Mouse (Mus musculus): ENCODE results near the gene C2cd4a. TPM values are rescaled to one million over a fixed set of nuclear protein-coding genes. Genes with fewer than 3 reads are reported as not detected.
A peak's percentile ranks its signal among the peaks of the same experiment; 100 is the strongest.

C2cd4a gene
- polyA plus RNA-seq (2012; rRNA removed) (4.4 and 6.8 TPM in 2 replicates), polyA plus RNA-seq (2014; fragmentation: Nextera tagmentation; extraction: Ambion mirVana) (0.81 and 1.5 TPM in 2 replicates)

DNA sequence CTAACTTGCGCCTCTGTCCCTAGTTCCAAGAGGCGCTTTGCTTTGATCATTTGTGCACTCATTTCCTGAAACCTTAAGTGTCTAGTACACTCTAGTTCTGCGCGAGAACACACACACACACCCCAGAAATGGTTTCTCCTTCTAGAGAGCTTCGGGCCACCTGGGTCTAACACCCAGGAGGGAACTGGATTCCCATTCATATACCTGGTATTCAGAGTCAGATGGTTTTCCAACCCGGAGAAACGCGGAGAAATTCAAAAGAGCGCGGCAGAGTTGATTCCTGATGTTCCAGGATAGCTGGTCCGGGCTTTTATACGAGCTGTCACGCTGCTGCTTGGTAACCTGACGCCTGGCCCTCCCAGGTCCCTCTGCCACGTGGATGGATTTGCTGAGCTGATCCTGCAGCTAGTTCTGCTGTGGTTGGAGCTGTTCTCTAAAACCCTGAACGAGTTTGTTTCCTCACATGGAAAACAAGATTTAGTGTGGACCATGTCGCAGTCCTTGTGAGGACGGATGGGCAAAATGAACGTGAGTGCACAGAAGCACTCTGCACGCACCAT, at the start of gene C2cd4a:
TSS of gene C2cd4a (minus strand) at position 285 of the 560 bp plus-strand sequence.
- 6% methylated on average over 20 of the region's 20 CpGs for WGBS (ENCODE audit: insufficient replicate concordance)
- no peaks in the 10 kb centered on the region for H3K9me3 ChIP-seq (ENCODE audit: control insufficient read depth, low read length)
- ATAC-seq (ENCODE audit: insufficient read depth), result no peak
- H3K27ac ChIP-seq, result no peak within 1 kb of the TSS
- DNase-seq (ENCODE audit: low read depth in 3 of 3, low spot score in 3 of 3), result no peak
- peaks cover 36% of the 10 kb centered on the region for H3K27me3 ChIP-seq (ENCODE audit: control insufficient read depth, insufficient read depth, low read length)
- H3K4me3 ChIP-seq (ENCODE audit: insufficient read depth in 1 of 2, low read depth in 2 of 2, low read length in 2 of 2), result peak within 1 kb of the TSS; percentile 50 to 71
- peaks cover 6 to 8% of the 10 kb centered on the region in 2 experiments for H3K4me1 ChIP-seq (replicated peaks; ENCODE audit: control insufficient read depth in 2 of 2, insufficient read depth in 2 of 2, low read length in 1 of 2)
- TF ChIP-seq EP300 (IDR thresholded peaks at IDR 0.05; ENCODE audit: low read depth) (no peak), CTCF (IDR thresholded peaks at IDR 0.05; ENCODE audit: low read depth) (no peak)
- peak within 1 kb of the TSS; percentile 94 for H3K4me2 ChIP-seq (ENCODE audit: low read depth)
- H3K36me3 ChIP-seq (replicated peaks; ENCODE audit: control insufficient read depth, insufficient read depth, low read depth), result no peaks in the 10 kb centered on the region
- peak within 1 kb of the TSS; percentile 38; the same call in 1 of the 2 replicates for H3K9ac ChIP-seq (replicated peaks)

DNA sequence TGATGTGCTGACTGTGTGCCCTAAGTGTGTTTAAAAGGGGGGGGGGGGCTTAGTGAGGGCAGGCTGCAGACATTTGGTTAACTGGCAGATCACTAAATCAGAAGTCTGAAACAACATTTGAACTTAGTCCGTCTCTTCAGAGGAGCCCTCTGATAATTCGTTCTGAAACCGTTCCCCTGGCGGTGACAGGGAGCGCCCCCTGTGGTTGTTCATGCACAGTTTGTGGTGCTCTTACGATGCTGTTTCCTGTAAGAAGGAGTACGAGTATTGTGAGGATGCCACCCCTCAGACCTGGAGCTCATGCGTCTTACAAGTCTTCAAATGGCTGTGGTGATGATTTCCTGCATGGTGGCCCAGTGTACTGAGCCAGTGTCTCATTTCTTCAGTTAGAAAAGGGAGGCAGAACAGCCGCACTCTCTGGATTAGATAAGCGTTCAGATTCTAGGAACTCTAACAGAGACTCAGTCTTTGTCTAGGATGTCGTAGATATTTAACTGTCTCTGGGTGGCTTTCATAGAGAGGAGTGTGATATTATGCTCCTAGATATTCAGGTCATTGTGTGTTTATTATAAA, 46.2 kb upstream of the C2cd4a start:
- Histone ChIP-seq H3K9me3 (ENCODE audit: control insufficient read depth, low read length) (no peaks in the 10 kb centered on the region), H3K36me3 (replicated peaks; ENCODE audit: control insufficient read depth, insufficient read depth, low read depth) (peaks cover 6% of the 10 kb centered on the region), H3K9ac (replicated peaks) (peak overlapping the region; percentile 43; the same call in 1 of the 2 replicates), H3K4me2 (ENCODE audit: low read depth) (peak overlapping the region; percentile 58), H3K4me3 (ENCODE audit: insufficient read depth in 1 of 2, low read depth in 2 of 2, low read length in 2 of 2) (peak overlapping the region; percentile 4 to 24; a peak in 3 of 4 replicates), H3K27ac (peak overlapping the region; percentile 79), H3K27me3 (ENCODE audit: control insufficient read depth, insufficient read depth, low read length) (no peaks in the 10 kb centered on the region), H3K4me1 (replicated peaks; ENCODE audit: control insufficient read depth in 2 of 2, insufficient read depth in 2 of 2, low read length in 1 of 2) (peaks cover 31 to 37% of the 10 kb centered on the region in 2 experiments)
- ATAC-seq (ENCODE audit: insufficient read depth) (peak; percentile 75), DNase-seq (ENCODE audit: low read depth in 3 of 3, low spot score in 3 of 3) (peak; percentile 53 to 72 (median 54))
- 20% methylated on average over 11 of the region's 11 CpGs for WGBS (ENCODE audit: insufficient replicate concordance)
- TF ChIP-seq CTCF (IDR thresholded peaks at IDR 0.05; ENCODE audit: low read depth) (peak; percentile 65), EP300 (IDR thresholded peaks at IDR 0.05; ENCODE audit: low read depth) (peak; percentile 78)

DNA sequence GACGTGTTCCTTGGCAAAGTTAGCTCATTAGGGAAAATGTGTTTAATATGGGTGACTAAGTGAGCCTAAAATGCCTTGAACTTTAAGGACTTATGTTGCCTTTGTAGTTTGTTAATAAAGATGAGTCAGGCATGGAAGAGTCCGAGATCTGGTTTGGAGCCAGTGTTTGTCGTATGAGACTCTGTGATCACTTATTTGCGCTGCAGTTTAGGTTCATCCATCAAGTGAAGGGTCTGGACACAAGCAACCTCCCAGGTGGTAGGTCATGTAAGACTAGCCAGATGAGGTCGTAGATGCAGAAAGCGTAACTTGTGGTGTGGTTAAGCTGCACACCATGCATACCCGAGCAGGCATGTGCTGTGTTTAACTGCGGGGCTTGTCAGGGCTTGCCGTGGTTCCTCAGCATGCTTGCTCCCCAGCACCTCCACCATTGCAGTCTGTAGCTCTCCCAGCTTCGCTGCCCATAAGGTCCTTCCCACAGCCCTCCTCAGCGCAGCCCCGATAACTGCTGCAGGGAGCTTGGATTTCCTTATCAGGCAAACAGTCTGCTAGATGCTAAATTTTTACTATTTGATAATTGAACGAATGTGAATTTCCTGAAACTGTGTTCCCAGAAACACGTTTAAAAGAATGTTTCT, 45.1 kb upstream of the C2cd4a start:
- Histone ChIP-seq H3K4me1 (replicated peaks; ENCODE audit: control insufficient read depth in 2 of 2, insufficient read depth in 2 of 2, low read length in 1 of 2) (peaks cover 31 to 42% of the 10 kb centered on the region in 2 experiments), H3K9me3 (ENCODE audit: control insufficient read depth, low read length) (no peaks in the 10 kb centered on the region), H3K36me3 (replicated peaks; ENCODE audit: control insufficient read depth, insufficient read depth, low read depth) (peaks cover 5% of the 10 kb centered on the region), H3K4me3 (ENCODE audit: insufficient read depth in 1 of 2, low read depth in 2 of 2, low read length in 2 of 2) (peak overlapping the region in 1 of 2 experiments; percentile 5; a peak in 1 of 4 replicates), H3K27ac (peak overlapping the region; percentile 62), H3K27me3 (ENCODE audit: control insufficient read depth, insufficient read depth, low read length) (no peaks in the 10 kb centered on the region), H3K9ac (replicated peaks) (no peak overlapping the region; the same call in 1 of the 2 replicates), H3K4me2 (ENCODE audit: low read depth) (peak overlapping the region; percentile 47)
- 26% methylated on average over 14 of the region's 14 CpGs for WGBS (ENCODE audit: insufficient replicate concordance)
- TF ChIP-seq CTCF (IDR thresholded peaks at IDR 0.05; ENCODE audit: low read depth) (no peak), EP300 (IDR thresholded peaks at IDR 0.05; ENCODE audit: low read depth) (peak; percentile 92)
- DNase-seq (ENCODE audit: low read depth in 3 of 3, low spot score in 3 of 3) (peak; percentile 68 to 80 (median 69)), ATAC-seq (ENCODE audit: insufficient read depth) (peak; percentile 86)

DNA sequence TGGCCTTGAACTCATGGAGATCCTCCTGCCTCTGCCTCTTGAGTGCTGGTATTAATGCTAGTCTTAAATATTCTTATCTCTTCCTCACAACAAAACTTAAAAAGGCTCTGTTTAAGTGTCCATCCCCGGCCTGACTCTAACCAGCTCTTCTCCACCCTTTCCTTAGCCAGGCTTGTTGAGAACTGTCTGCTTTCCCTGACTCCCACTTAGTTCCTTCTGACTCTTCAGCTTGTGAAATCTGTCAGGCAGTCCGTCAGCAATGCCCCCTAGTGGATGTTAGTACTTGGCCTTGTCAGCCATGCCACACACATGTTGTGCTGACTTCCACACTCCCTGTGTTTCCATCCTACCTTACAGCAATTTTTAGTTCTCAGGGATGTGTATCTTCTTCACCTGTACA, 43.2 kb upstream of the C2cd4a start:
- Histone ChIP-seq H3K4me2 (ENCODE audit: low read depth) (no peak overlapping the region), H3K27me3 (ENCODE audit: control insufficient read depth, insufficient read depth, low read length) (no peaks in the 10 kb centered on the region), H3K4me1 (replicated peaks; ENCODE audit: control insufficient read depth in 2 of 2, insufficient read depth in 2 of 2, low read length in 1 of 2) (peaks cover 40 to 51% of the 10 kb centered on the region in 2 experiments), H3K27ac (peak overlapping the region; percentile 31), H3K36me3 (replicated peaks; ENCODE audit: control insufficient read depth, insufficient read depth, low read depth) (no peaks in the 10 kb centered on the region; the same call in none of the 2 replicates), H3K9me3 (ENCODE audit: control insufficient read depth, low read length) (no peaks in the 10 kb centered on the region), H3K9ac (replicated peaks) (no peak overlapping the region), H3K4me3 (ENCODE audit: insufficient read depth in 1 of 2, low read depth in 2 of 2, low read length in 2 of 2) (no peak overlapping the region)
- DNase-seq (ENCODE audit: low read depth in 3 of 3, low spot score in 3 of 3), result peak in 2 of 3 experiments; percentile 55 to 64
- TF ChIP-seq CTCF (IDR thresholded peaks at IDR 0.05; ENCODE audit: low read depth) (peak; percentile 94), EP300 (IDR thresholded peaks at IDR 0.05; ENCODE audit: low read depth) (0 out of 2 replicates have a peak, but pooled peaks have one; percentile 21)
- ATAC-seq (ENCODE audit: insufficient read depth), result peak; percentile 26; the same call in 1 of the 2 replicates
- WGBS (ENCODE audit: insufficient replicate concordance), result 10% methylated on average over 2 of the region's 2 CpGs

All from liver, embryonic 14.5 days (tissue).